Comparison of ENCODE assay signal across 16 mouse cellular contexts in genomic region chr2:142619926-142620325, GRCm38 (mm10).
"Had no signal": no experiment of that assay in that cellular context is flagged by ENCODE, and none has a peak within 500 bp of the region (broad histone marks: within the 10 kb centered on the region; RNA-seq: fewer than 3 reads in every experiment).

No protein-coding gene starts in this region.

- ATAC-seq: lung, postnatal 0 days; midbrain, embryonic 15.5 days had no signal

- H3K9me3 ChIP-seq: lung, embryonic 15.5 days; megakaryocyte, embryonic 14.5 days; midbrain, embryonic 15.5 days; neural tube, embryonic 12.5 days; stomach, embryonic 15.5 days had no signal

- H3K27ac ChIP-seq: lung, embryonic 15.5 days; macrophage; midbrain, embryonic 12.5 days; midbrain, embryonic 15.5 days; neural tube, embryonic 12.5 days; stomach, embryonic 15.5 days; stomach, postnatal 0 days had no signal

- H3K27me3 ChIP-seq: lung, embryonic 15.5 days; megakaryocyte, embryonic 14.5 days; midbrain, embryonic 15.5 days; neural tube, embryonic 12.5 days; stomach, embryonic 15.5 days had no signal

- H3K9ac ChIP-seq: lung, embryonic 15.5 days; midbrain, embryonic 12.5 days; midbrain, embryonic 15.5 days; neural tube, embryonic 12.5 days; stomach, embryonic 15.5 days had no signal

- H3K36me3 ChIP-seq: lung, embryonic 15.5 days; midbrain, embryonic 15.5 days; neural tube, embryonic 12.5 days had no signal

- H3K4me1 ChIP-seq: lung, embryonic 15.5 days; midbrain, embryonic 12.5 days; midbrain, embryonic 15.5 days; neural tube, embryonic 12.5 days; stomach, embryonic 15.5 days had no signal

- DNase-seq: lung, adult 2 months; lung, postnatal 14 days; lung, postnatal 36 days; right cerebral cortex, postnatal 14 days; thymus, adult 2 months; thymus, postnatal 25 days; thymus, postnatal 4 days had no signal

- H3K4me3 ChIP-seq: lung, embryonic 15.5 days; midbrain, embryonic 12.5 days; midbrain, embryonic 15.5 days; neural tube, embryonic 12.5 days; stomach, embryonic 15.5 days had no signal

- H3K4me2 ChIP-seq: lung, embryonic 15.5 days; midbrain, embryonic 12.5 days; midbrain, embryonic 15.5 days; neural tube, embryonic 12.5 days; stomach, embryonic 15.5 days had no signal
